Mouse (Mus musculus) stomach, postnatal 0 days (tissue): ENCODE measurements around the gene Ndp. TPM values are rescaled to one million over a fixed set of nuclear protein-coding genes. Genes with fewer than 3 reads are reported as not detected.

Experiments used
- ATAC-seq: fragments of 200-750 bp; cut with Nextera tagmentation; 2 replicates; pipeline ENCODE4 v1.8.0; 2017; ENCODE audit not compliant: low FRiP score, low TSS enrichment
- DNase-seq: peaks from one replicate; pipeline ENCODE4 v3.0.0-alpha.2; 2016; ENCODE audit warnings: low spot score
- H3K27ac ChIP-seq: fragments of 300-500 bp; sonication (generic); replicated peaks from 2 replicates; pipeline ENCODE4 v1.5.1; 2014; ENCODE audit warnings: mild to moderate bottlenecking, control low read depth
- H3K27me3 ChIP-seq: fragments of 300-500 bp; sonication (generic); 2 replicates; pipeline ENCODE4 v1.6.1; 2014; ENCODE audit warnings: low read length; ENCODE audit not compliant: control insufficient read depth, insufficient read depth
- H3K36me3 ChIP-seq: fragments of 300-500 bp; sonication (generic); 2 replicates; pipeline ENCODE4 v1.6.1; 2014; ENCODE audit warnings: low read length, mixed read lengths; ENCODE audit not compliant: control insufficient read depth, insufficient read depth
- H3K4me1 ChIP-seq: fragments of 300-500 bp; sonication (generic); replicated peaks from 2 replicates; pipeline ENCODE4 v1.6.1; 2014; ENCODE audit warnings: antibody characterized with exemption; ENCODE audit not compliant: control insufficient read depth, insufficient read depth
- H3K4me2 ChIP-seq: fragments of 300-500 bp; sonication (generic); replicated peaks from 2 replicates; pipeline ENCODE4 v1.6.1; 2014; ENCODE audit warnings: low read depth, mild to moderate bottlenecking, control low read depth, moderate library complexity
- H3K4me3 ChIP-seq: fragments of 300-500 bp; sonication (generic); 2 replicates; pipeline ENCODE4 v1.5.1; 2014; ENCODE audit warnings: low read depth, low read length, control low read depth
- H3K9ac ChIP-seq: fragments of 300-500 bp; sonication (generic); 2 replicates; pipeline ENCODE4 v1.6.1; 2014; ENCODE audit warnings: mild to moderate bottlenecking, low read length, control low read depth, mixed read lengths
- H3K9me3 ChIP-seq: fragments of 300-500 bp; sonication (generic); 2 replicates; pipeline ENCODE4 v1.6.1; 2016; ENCODE audit warnings: low read length; ENCODE audit not compliant: control insufficient read depth
- CTCF ChIP-seq: IDR thresholded peaks from 2 replicates; pipeline ENCODE4 v1.5.1; 2016; ENCODE audit warnings: antibody characterized with exemption, low read depth, mild to moderate bottlenecking, moderate library complexity
- EP300 ChIP-seq: optimal IDR thresholded peaks from 2 replicates; pipeline ENCODE3; 2016; ENCODE audit warnings: antibody characterized with exemption
- WGBS: fragments of 180-500 bp; shearing (Covaris S2); extraction: QIAGEN DNeasy Blood & Tissue Kit; methylation state at CpG from one replicate; pipeline ENCODE4 v1.1.7; 2014; 5-methylcytosine and 5-hydroxymethylcytosine counted together
- polyA plus RNA-seq: library from polyadenylated mRNA; unstranded; fragments of >200 nt; fragmentation: Nextera tagmentation; extraction: Ambion mirVana; gene quantifications from 2 replicates; pipeline ENCODE4 v1.2.1, GENCODE M21; 2015

Gene Ndp
- polyA plus RNA-seq, 1 experiment from 2014 or later, result 0.90 TPM

- Histone ChIP-seq H3K9me3 (no peaks in the 10 kb centered on the region), H3K27ac (no peak overlapping the region), H3K9ac (no peak overlapping the region), H3K27me3 (no peaks in the 10 kb centered on the region), H3K4me3 (no peak overlapping the region), H3K4me2 (no peak overlapping the region), H3K36me3 (no peaks in the 10 kb centered on the region), H3K4me1 (no peaks in the 10 kb centered on the region)
- 72% methylated on average over 2 of the region's 2 CpGs for WGBS
- DNase-seq, result no peak
- TF ChIP-seq CTCF (no peak), EP300 (no peak)
- no peak for ATAC-seq
Observed at GRCm38 (mm10) chrX:16908652-16909051, 2.9 kb downstream of the Ndp start.

GRCm38 (mm10) chrX:16907554-16907953 lies 4.0 kb downstream of the Ndp start:
- Histone ChIP-seq H3K4me1 (no peaks in the 10 kb centered on the region), H3K4me2 (no peak overlapping the region), H3K9me3 (no peaks in the 10 kb centered on the region), H3K36me3 (no peaks in the 10 kb centered on the region), H3K27ac (no peak overlapping the region), H3K9ac (no peak overlapping the region), H3K27me3 (no peaks in the 10 kb centered on the region), H3K4me3 (no peak overlapping the region)
- 66% methylated on average over 6 of the region's 6 CpGs for WGBS
- no peak for TF ChIP-seq CTCF
- TF ChIP-seq EP300, result no peak
- DNase-seq (no peak), ATAC-seq (no peak)

GRCm38 (mm10) chrX:16894377-16895175 lies 17.0 kb downstream of the Ndp start:
- no peak overlapping the region for H3K4me3 ChIP-seq
- no peaks in the 10 kb centered on the region for H3K27me3 ChIP-seq
- peak; percentile 92 for TF ChIP-seq CTCF
- TF ChIP-seq EP300, result no peak
- 26% methylated on average over 5 of the region's 5 CpGs for WGBS
- H3K9me3 ChIP-seq, result no peaks in the 10 kb centered on the region
- no peak overlapping the region for H3K27ac ChIP-seq
- H3K4me1 ChIP-seq, result no peaks in the 10 kb centered on the region
- DNase-seq (no peak), ATAC-seq (peak; percentile 79)
- H3K4me2 ChIP-seq, result no peak overlapping the region
- no peak overlapping the region for H3K9ac ChIP-seq
- H3K36me3 ChIP-seq, result no peaks in the 10 kb centered on the region

GRCm38 (mm10) chrX:16867640-16868314 lies 43.8 kb downstream of the Ndp start:
- TF ChIP-seq EP300 (no peak), CTCF (no peak)
- DNase-seq, result no peak
- Histone ChIP-seq H3K36me3 (no peaks in the 10 kb centered on the region), H3K9me3 (no peaks in the 10 kb centered on the region), H3K9ac (no peak overlapping the region), H3K27me3 (no peaks in the 10 kb centered on the region), H3K4me3 (no peak overlapping the region), H3K27ac (no peak overlapping the region), H3K4me2 (no peak overlapping the region), H3K4me1 (no peaks in the 10 kb centered on the region)
- ATAC-seq, result no peak

- no peaks in the 10 kb centered on the region for H3K9me3 ChIP-seq
- H3K36me3 ChIP-seq, result no peaks in the 10 kb centered on the region
- TF ChIP-seq CTCF (peak; percentile 70), EP300 (no peak)
- no peak overlapping the region for H3K9ac ChIP-seq
- no peaks in the 10 kb centered on the region for H3K4me1 ChIP-seq
- H3K27me3 ChIP-seq, result no peaks in the 10 kb centered on the region
- H3K4me2 ChIP-seq, result no peak overlapping the region
- H3K4me3 ChIP-seq, result no peak overlapping the region
- H3K27ac ChIP-seq, result no peak overlapping the region
- DNase-seq, result no peak
- ATAC-seq, result no peak
Observed at GRCm38 (mm10) chrX:16860244-16860643, 51.3 kb downstream of the Ndp start.

- Histone ChIP-seq H3K27me3 (no peaks in the 10 kb centered on the region), H3K9ac (no peak overlapping the region), H3K4me1 (no peaks in the 10 kb centered on the region), H3K4me3 (no peak overlapping the region), H3K27ac (no peak overlapping the region), H3K9me3 (no peaks in the 10 kb centered on the region), H3K4me2 (no peak overlapping the region), H3K36me3 (no peaks in the 10 kb centered on the region)
- 60% methylated on average over 2 of the region's 2 CpGs for WGBS
- DNase-seq, result no peak
- TF ChIP-seq CTCF, result no peak
- no peak for ATAC-seq
Observed at GRCm38 (mm10) chrX:16846034-16846433, 65.5 kb downstream of the Ndp start.
